Mouse (Mus musculus) forebrain, embryonic 12.5 days (tissue): ENCODE data around the gene Olfr49. TPM values are rescaled to one million over a fixed set of nuclear protein-coding genes. Genes with fewer than 3 reads are reported as not detected.
A peak's percentile ranks its signal among the peaks of the same experiment; 100 is the strongest.

ENCODE experiments used
- ATAC-seq: fragments of 200-750 bp; cut with Nextera tagmentation; 2 replicates; pipeline ENCODE4 v1.8.0; 2017; ENCODE audit warnings: moderate TSS enrichment; ENCODE audit not compliant: low FRiP score
- H3K27ac ChIP-seq: fragments of 300-500 bp; sonication (generic); 2 replicates; pipeline ENCODE4 v1.5.1; 2016; ENCODE audit warnings: mild to moderate bottlenecking
- H3K27me3 ChIP-seq: fragments of 300-500 bp; sonication (generic); 2 replicates; pipeline ENCODE4 v1.6.1; 2016; ENCODE audit warnings: mild to moderate bottlenecking
- H3K36me3 ChIP-seq: fragments of 300-500 bp; sonication (generic); replicated peaks from 2 replicates; pipeline ENCODE4 v1.6.1; 2016; ENCODE audit warnings: mild to moderate bottlenecking
- H3K4me1 ChIP-seq: fragments of 300-500 bp; sonication (generic); 2 replicates; pipeline ENCODE4 v1.6.1; 2016
- H3K4me2 ChIP-seq: fragments of 300-500 bp; sonication (generic); 2 replicates; pipeline ENCODE4 v1.6.1; 2016; ENCODE audit warnings: mild to moderate bottlenecking, moderate library complexity
- H3K4me3 ChIP-seq: fragments of 300-500 bp; sonication (generic); replicated peaks from 2 replicates; pipeline ENCODE4 v1.5.1; 2016; ENCODE audit warnings: mild to moderate bottlenecking
- H3K9ac ChIP-seq: fragments of 300-500 bp; sonication (generic); 2 replicates; pipeline ENCODE4 v1.6.1; 2016; ENCODE audit warnings: mild to moderate bottlenecking
- H3K9me3 ChIP-seq: fragments of 300-500 bp; sonication (generic); 2 replicates; pipeline ENCODE4 v1.6.1; 2016
- WGBS: fragments of 180-500 bp; shearing (Covaris S2); methylation state at CpG from one replicate; pipeline ENCODE4 v1.1.7; 2016; 5-methylcytosine and 5-hydroxymethylcytosine counted together
- polyA plus RNA-seq: library from polyadenylated mRNA; unstranded; fragments of >200 nt; fragmentation: Nextera tagmentation; extraction: Ambion mirVana; gene quantifications from 2 replicates; pipeline ENCODE4 v1.2.1, GENCODE M21; 2016

Gene Olfr49
- polyA plus RNA-seq, 1 experiment from 2014 or later: not detected

GRCm38 (mm10) chr14:54259003-54259721, 25.6 kb downstream of the Olfr49 start:
- Histone ChIP-seq H3K9me3 (no peaks in the 10 kb centered on the region), H3K4me2 (peak overlapping the region; percentile 79), H3K27ac (peak overlapping the region; percentile 42; the same call in 1 of the 2 replicates), H3K27me3 (no peaks in the 10 kb centered on the region), H3K4me1 (peaks cover 28% of the 10 kb centered on the region), H3K36me3 (0 out of 2 replicates have a peak, but pooled peaks cover 9% of the 10 kb centered on the region), H3K4me3 (peak overlapping the region; percentile 60), H3K9ac (peak overlapping the region; percentile 62)
- ATAC-seq: peak; percentile 93
- WGBS: under 1% methylated on average over 35 of the region's 35 CpGs

GRCm38 (mm10) chr14:54258131-54258670, 26.5 kb downstream of the Olfr49 start:
- no peaks in the 10 kb centered on the region for H3K9me3 ChIP-seq
- 0 out of 2 replicates have a peak, but pooled peaks cover 4% of the 10 kb centered on the region for H3K36me3 ChIP-seq
- no peak overlapping the region for H3K4me2 ChIP-seq
- H3K4me1 ChIP-seq: peaks cover 30% of the 10 kb centered on the region
- H3K27me3 ChIP-seq: no peaks in the 10 kb centered on the region
- no peak overlapping the region for H3K27ac ChIP-seq
- no peak overlapping the region for H3K9ac ChIP-seq
- no peak overlapping the region for H3K4me3 ChIP-seq
- 71% methylated on average over 7 of the region's 7 CpGs for WGBS
- ATAC-seq: no peak

GRCm38 (mm10) chr14:54254670-54255202, 30.0 kb downstream of the Olfr49 start:
- H3K9ac ChIP-seq: no peak overlapping the region
- peaks cover 7% of the 10 kb centered on the region; the same call in 1 of the 2 replicates for H3K36me3 ChIP-seq
- no peaks in the 10 kb centered on the region for H3K9me3 ChIP-seq
- no peaks in the 10 kb centered on the region for H3K27me3 ChIP-seq
- peaks cover 43% of the 10 kb centered on the region for H3K4me1 ChIP-seq
- no peak for ATAC-seq
- peak overlapping the region; percentile 82 for H3K4me2 ChIP-seq
- 69% methylated on average over 12 of the region's 12 CpGs for WGBS
- no peak overlapping the region for H3K27ac ChIP-seq
- H3K4me3 ChIP-seq: peak overlapping the region; percentile 79

GRCm38 (mm10) chr14:54253741-54254291, 30.9 kb downstream of the Olfr49 start, which contains the start of the genes Dad1 and Abhd4:
TSS of gene Dad1 (minus strand) at chr14:54254104.
TSS of gene Abhd4 (plus strand) at chr14:54254188.
- Histone ChIP-seq H3K4me1 (peaks cover 35% of the 10 kb centered on the region), H3K27me3 (no peaks in the 10 kb centered on the region), H3K4me2 (peak within 1 kb of the TSS; percentile 82), H3K9ac (peak within 1 kb of the TSS; percentile 75), H3K4me3 (peak within 1 kb of the TSS; percentile 79), H3K36me3 (peaks cover 10% of the 10 kb centered on the region; the same call in 1 of the 2 replicates), H3K27ac (peak within 1 kb of the TSS; percentile 84), H3K9me3 (no peaks in the 10 kb centered on the region)
- peak; percentile 99 for ATAC-seq
- WGBS: under 1% methylated on average over 39 of the region's 39 CpGs

- Histone ChIP-seq H3K4me1 (peaks cover 31% of the 10 kb centered on the region), H3K27me3 (no peaks in the 10 kb centered on the region), H3K4me2 (no peak overlapping the region), H3K4me3 (no peak overlapping the region), H3K36me3 (peaks cover 25% of the 10 kb centered on the region), H3K9me3 (no peaks in the 10 kb centered on the region), H3K9ac (no peak overlapping the region), H3K27ac (no peak overlapping the region)
- no peak for ATAC-seq
- 78% methylated on average over 4 of the region's 4 CpGs for WGBS
Observed at GRCm38 (mm10) chr14:54250122-54250521, 34.6 kb downstream of the Olfr49 start.

GRCm38 (mm10) chr14:54249326-54249725, 35.4 kb downstream of the Olfr49 start:
- 88% methylated on average over 9 of the region's 9 CpGs for WGBS
- Histone ChIP-seq H3K36me3 (peaks cover 29% of the 10 kb centered on the region), H3K9ac (no peak overlapping the region), H3K4me3 (no peak overlapping the region), H3K27me3 (no peaks in the 10 kb centered on the region), H3K4me1 (peaks cover 25% of the 10 kb centered on the region), H3K9me3 (no peaks in the 10 kb centered on the region), H3K27ac (no peak overlapping the region), H3K4me2 (no peak overlapping the region)
- no peak for ATAC-seq

- peaks cover 16% of the 10 kb centered on the region for H3K4me1 ChIP-seq
- H3K27ac ChIP-seq: no peak overlapping the region
- H3K4me2 ChIP-seq: no peak overlapping the region
- no peaks in the 10 kb centered on the region for H3K9me3 ChIP-seq
- peaks cover 47% of the 10 kb centered on the region for H3K36me3 ChIP-seq
- no peaks in the 10 kb centered on the region for H3K27me3 ChIP-seq
- H3K9ac ChIP-seq: no peak overlapping the region
- no peak overlapping the region for H3K4me3 ChIP-seq
- ATAC-seq: no peak
- 93% methylated on average over 3 of the region's 3 CpGs for WGBS
Observed at GRCm38 (mm10) chr14:54246232-54246631, 38.5 kb downstream of the Olfr49 start.

- Histone ChIP-seq H3K9ac (no peak overlapping the region), H3K36me3 (peaks cover 42% of the 10 kb centered on the region), H3K27me3 (no peaks in the 10 kb centered on the region), H3K4me3 (no peak overlapping the region), H3K4me1 (peaks cover 8% of the 10 kb centered on the region), H3K4me2 (no peak overlapping the region), H3K27ac (peak overlapping the region; percentile 61), H3K9me3 (no peaks in the 10 kb centered on the region)
- ATAC-seq: peak; percentile 57; the same call in 1 of the 2 replicates
- WGBS: 26% methylated on average over 3 of the region's 3 CpGs
Observed at GRCm38 (mm10) chr14:54244183-54244582, 40.6 kb downstream of the Olfr49 start.

- no peak for ATAC-seq
- 86% methylated on average over 5 of the region's 5 CpGs for WGBS
- Histone ChIP-seq H3K27ac (no peak overlapping the region), H3K27me3 (no peaks in the 10 kb centered on the region), H3K36me3 (peaks cover 38% of the 10 kb centered on the region), H3K9ac (no peak overlapping the region), H3K4me2 (no peak overlapping the region), H3K4me1 (peaks cover 11% of the 10 kb centered on the region), H3K4me3 (no peak overlapping the region), H3K9me3 (no peaks in the 10 kb centered on the region)
Observed at GRCm38 (mm10) chr14:54240542-54240941, 44.2 kb downstream of the Olfr49 start.

- WGBS: 15% methylated on average over 7 of the region's 7 CpGs
- H3K27ac ChIP-seq: no peak overlapping the region
- peaks cover 45% of the 10 kb centered on the region for H3K36me3 ChIP-seq
- peak; percentile 56; the same call in 1 of the 2 replicates for ATAC-seq
- H3K9ac ChIP-seq: no peak overlapping the region
- H3K27me3 ChIP-seq: no peaks in the 10 kb centered on the region
- no peak overlapping the region for H3K4me2 ChIP-seq
- no peaks in the 10 kb centered on the region for H3K9me3 ChIP-seq
- peaks cover 11% of the 10 kb centered on the region for H3K4me1 ChIP-seq
- H3K4me3 ChIP-seq: no peak overlapping the region
Observed at GRCm38 (mm10) chr14:54239002-54239736, 45.6 kb downstream of the Olfr49 start.

GRCm38 (mm10) chr14:54236881-54237280, 47.9 kb downstream of the Olfr49 start:
- Histone ChIP-seq H3K27me3 (no peaks in the 10 kb centered on the region), H3K4me1 (peaks cover 17% of the 10 kb centered on the region), H3K9me3 (no peaks in the 10 kb centered on the region), H3K4me2 (no peak overlapping the region), H3K4me3 (no peak overlapping the region), H3K36me3 (peaks cover 36% of the 10 kb centered on the region), H3K9ac (no peak overlapping the region), H3K27ac (no peak overlapping the region)
- 92% methylated on average over 5 of the region's 5 CpGs for WGBS
- no peak for ATAC-seq
